Mouse (Mus musculus) spleen, adult 2 months (tissue): Measurements from ENCODE around the gene Cd300ld5.

ENCODE experiments used
- CTCF ChIP-seq: fragments of 200-500 bp; IDR thresholded peaks from 2 replicates; pipeline ENCODE4 v1.5.1; 2011; ENCODE audit warnings: mild to moderate bottlenecking, inconsistent platforms; ENCODE audit not compliant: insufficient read depth, insufficient read length, insufficient replicate concordance; ENCODE audit errors: extremely low read depth
- POLR2A ChIP-seq: fragments of 200-500 bp; IDR thresholded peaks from 2 replicates; pipeline ENCODE4 v1.6.1; 2011; ENCODE audit warnings: low read depth, low read length, inconsistent platforms

GRCm38 (mm10) chr11:114989793-114990192 is 47.8 kb downstream of the Cd300ld5 start, which contains the start of gene Cd300ld:
- no peak for TF ChIP-seq CTCF
- no peak for TF ChIP-seq POLR2A
